Mouse (Mus musculus) heart, adult 2 months (tissue): ENCODE results near the gene Cyp51.

Experiments used
- EP300 ChIP-seq: fragments of 200-500 bp; IDR thresholded peaks from 2 replicates; pipeline ENCODE4 v1.6.1; 2011; ENCODE audit warnings: low read depth, low read length, control low read depth; ENCODE audit not compliant: insufficient read depth
- POLR2A ChIP-seq: fragments of 200-500 bp; IDR thresholded peaks from 2 replicates; pipeline ENCODE4 v1.6.1; 2011; ENCODE audit warnings: mild to moderate bottlenecking, low read depth, low read length, control low read depth; ENCODE audit not compliant: insufficient read depth

- TF ChIP-seq POLR2A: no peak
- 0 out of 2 replicates have a peak, but pooled peaks have one; percentile 15 for TF ChIP-seq EP300
These were observed 37.3 kb downstream of the Cyp51 start for GRCm38 (mm10) chr5:4067203-4067602.
